Mouse (Mus musculus) heart, postnatal 4 days (tissue): ENCODE data around the gene Gm28308. TPM values are rescaled to one million over a fixed set of nuclear protein-coding genes. Genes with fewer than 3 reads are reported as not detected.

Experiments used
- DNase-seq: peaks from one replicate; pipeline ENCODE4 v3.0.0; 2021
- total RNA-seq, 2 experiments: library from RNA; stranded (reverse); gene quantifications; 2 replicates each; pipeline ENCODE4 v1.2.3; 2021

Gm28308 gene
- total RNA-seq, 2 experiments from 2014 or later = not detected

GRCm38 (mm10) chr6:52204050-52204752 lies 8.9 kb downstream of the Gm28308 start, which contains the start of gene Hoxa5:
Hoxa5 (minus strand) TSS chr6:52204587.
- peak; percentile 75 for DNase-seq

GRCm38 (mm10) chr6:52203371-52204049 lies 9.6 kb downstream of the Gm28308 start:
- no peak for DNase-seq

- no peak for DNase-seq
Observed at GRCm38 (mm10) chr6:52203121-52203370, 10.1 kb downstream of the Gm28308 start.

- DNase-seq = no peak
Observed at GRCm38 (mm10) chr6:52202362-52203120, 10.6 kb downstream of the Gm28308 start.

GRCm38 (mm10) chr6:52201269-52201668 lies 11.9 kb downstream of the Gm28308 start:
- DNase-seq = no peak

GRCm38 (mm10) chr6:52200751-52201250 lies 12.3 kb downstream of the Gm28308 start:
- DNase-seq = no peak

- no peak for DNase-seq
Observed at GRCm38 (mm10) chr6:52200073-52200750, 12.9 kb downstream of the Gm28308 start.

- peak; percentile 62 for DNase-seq
Observed at GRCm38 (mm10) chr6:52197271-52197670, 15.9 kb downstream of the Gm28308 start.

- DNase-seq = no peak
Observed at GRCm38 (mm10) chr6:52196811-52197210, 16.3 kb downstream of the Gm28308 start.

- no peak for DNase-seq
Observed at GRCm38 (mm10) chr6:52194690-52195089, 18.4 kb downstream of the Gm28308 start.

- peak; percentile 79 for DNase-seq
Observed at GRCm38 (mm10) chr6:52191860-52192550, 21.1 kb downstream of the Gm28308 start.

- DNase-seq = no peak
Observed at GRCm38 (mm10) chr6:52190906-52191810, 22.0 kb downstream of the Gm28308 start, which contains the start of gene Hoxa4. Hoxa4 (minus strand) TSS chr6:52191753.

- no peak for DNase-seq
Observed at GRCm38 (mm10) chr6:52190410-52190809, 22.7 kb downstream of the Gm28308 start.

GRCm38 (mm10) chr6:52189909-52190308 lies 23.2 kb downstream of the Gm28308 start:
- no peak for DNase-seq

- DNase-seq = no peak
Observed at GRCm38 (mm10) chr6:52189172-52189591, 24.0 kb downstream of the Gm28308 start.

GRCm38 (mm10) chr6:52186500-52186899 lies 26.6 kb downstream of the Gm28308 start:
- no peak for DNase-seq

- no peak for DNase-seq
Observed at GRCm38 (mm10) chr6:52185834-52186233, 27.3 kb downstream of the Gm28308 start.

- no peak for DNase-seq
Observed at GRCm38 (mm10) chr6:52185222-52185621, 27.9 kb downstream of the Gm28308 start.

GRCm38 (mm10) chr6:52184668-52185067 lies 28.5 kb downstream of the Gm28308 start:
- DNase-seq = no peak

- no peak for DNase-seq
Observed at GRCm38 (mm10) chr6:52183311-52184080, 29.6 kb downstream of the Gm28308 start.
